Mouse (Mus musculus) lung, adult 2 months (tissue): ENCODE data around the gene Suz12. TPM values are rescaled to one million over a fixed set of nuclear protein-coding genes. Genes with fewer than 3 reads are reported as not detected.

Experiments
- DNase-seq: peaks from one replicate; pipeline ENCODE4 v3.0.0; 2022
- H3K4me1 ChIP-seq: fragments of 200-500 bp; 2 replicates; pipeline ENCODE4 v1.6.1; 2011; ENCODE audit warnings: low read length; ENCODE audit not compliant: control insufficient read depth, insufficient read depth
- H3K4me3 ChIP-seq: fragments of 200-500 bp; replicated peaks from 2 replicates; pipeline ENCODE3; 2011; ENCODE audit warnings: low read depth, mild to moderate bottlenecking, control low read depth, low read length; ENCODE audit errors: extremely low read depth
- CTCF ChIP-seq: fragments of 200-500 bp; IDR thresholded peaks from 2 replicates; pipeline ENCODE4 v1.5.1; 2011; ENCODE audit warnings: mild to moderate bottlenecking, low read length, control low read depth; ENCODE audit not compliant: insufficient read depth
- POLR2A ChIP-seq: fragments of 200-500 bp; IDR thresholded peaks from 2 replicates; pipeline ENCODE4 v1.6.1; 2011; ENCODE audit warnings: low read depth, mild to moderate bottlenecking, control low read depth, low read length, borderline replicate concordance; ENCODE audit errors: extremely low read depth
- WGBS: fragments of 180-500 bp; shearing (Covaris S2); methylation state at CpG from one replicate; pipeline ENCODE4 v1.1.7; 2018; 5-methylcytosine and 5-hydroxymethylcytosine counted together
- polyA plus RNA-seq: library from polyadenylated mRNA; depleted of rRNA; stranded (reverse); fragments of >200 nt; gene quantifications from 2 replicates; pipeline ENCODE4 v1.2.3, GENCODE M21; 2012; rRNA removed

Gene Suz12
- polyA plus RNA-seq, 1 experiment = 5.1 TPM

GRCm38 (mm10) chr11:80081786-80082319, 88.9 kb downstream of the Suz12 start:
- peaks cover 7% of the 10 kb centered on the region; the same call in 1 of the 2 replicates for H3K4me1 ChIP-seq
- H3K4me3 ChIP-seq = no peak overlapping the region
- DNase-seq = no peak
- TF ChIP-seq CTCF = no peak
- TF ChIP-seq POLR2A = no peak
- WGBS = 66% methylated on average over 7 of the region's 7 CpGs

Other genes starting within 250 kb of the Suz12 start
- gene Utp6, start 30.7 kb upstream of the Suz12 start, polyA plus RNA-seq = 3.8 and 6.9 TPM in 2 replicates
- gene Crlf3, start 87.9 kb downstream of the Suz12 start, polyA plus RNA-seq = 19.2 and 26.0 TPM in 2 replicates
- gene Atad5, start 96.3 kb downstream of the Suz12 start, polyA plus RNA-seq = 0.25 and 0.44 TPM in 2 replicates
- 2.7 and 4.3 TPM in 2 replicates for gene Tefm, start 149.1 kb downstream of the Suz12 start, polyA plus RNA-seq
- gene Adap2, start 161.0 kb downstream of the Suz12 start, polyA plus RNA-seq = 7.0 and 18.2 TPM in 2 replicates
- gene Rnf135, start 190.7 kb downstream of the Suz12 start, polyA plus RNA-seq = 8.1 and 9.4 TPM in 2 replicates
- 8.7 and 14.9 TPM in 2 replicates for gene Rhot1, start 215.9 kb downstream of the Suz12 start, polyA plus RNA-seq